Mouse (Mus musculus): ENCODE data around the gene Casz1. TPM values are rescaled to one million over a fixed set of nuclear protein-coding genes. Genes with fewer than 3 reads are reported as not detected.
A peak's percentile ranks its signal among the peaks of the same experiment; 100 is the strongest.

Gene Casz1
- 15.1 and 19.9 TPM in 2 replicates for polyA plus RNA-seq (2014; fragmentation: Nextera tagmentation; extraction: Ambion mirVana)

DNA sequence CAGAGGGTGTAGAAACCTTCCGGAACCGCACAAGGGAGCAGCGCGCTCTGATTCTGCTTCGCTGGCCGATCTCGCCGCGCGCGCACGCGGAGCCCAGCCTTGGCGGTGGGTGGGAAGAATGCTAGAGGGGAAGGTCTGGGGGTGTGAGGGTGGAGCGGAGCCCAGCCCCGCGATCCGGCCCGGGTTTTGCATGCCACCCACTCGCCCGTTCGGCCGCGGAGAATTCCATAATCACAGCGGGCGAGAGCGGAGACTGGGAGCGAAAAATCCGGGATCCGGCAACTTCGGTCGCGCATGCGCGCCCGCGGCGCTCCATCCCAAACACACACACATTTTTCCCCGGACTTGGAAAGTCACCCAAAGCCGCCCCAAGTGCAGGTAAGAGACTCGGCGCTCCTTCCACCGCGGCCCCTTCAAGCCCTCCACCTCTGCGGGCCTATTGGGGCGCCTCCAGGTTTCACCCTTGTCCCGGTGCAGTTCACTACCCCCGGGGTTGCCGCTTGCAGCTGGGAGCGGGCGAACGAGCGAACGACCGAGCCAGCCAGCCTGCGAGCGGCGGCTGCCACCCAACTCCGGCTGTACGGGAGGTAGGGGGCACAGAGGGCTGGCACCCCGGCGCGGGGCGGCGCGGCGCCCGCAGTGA, at the start of gene Casz1:
TSS of gene Casz1 (plus strand) at position 293 of the 643 bp plus-strand sequence.
- Histone ChIP-seq H3K27me3 (ENCODE audit: control insufficient read depth, insufficient read depth, low read length) (peaks cover 15% of the 10 kb centered on the region), H3K4me3 (ENCODE audit: low read depth, low read length) (peak within 1 kb of the TSS; percentile 74), H3K9ac (ENCODE audit: low read depth, low read length) (peak within 1 kb of the TSS; percentile 83), H3K4me1 (ENCODE audit: control insufficient read depth, insufficient read depth, low read length) (peaks cover 13% of the 10 kb centered on the region), H3K27ac (ENCODE audit: low read depth, low read length) (peak within 1 kb of the TSS; percentile 91), H3K4me2 (peak within 1 kb of the TSS; percentile 88), H3K36me3 (ENCODE audit: control insufficient read depth, insufficient read depth, low read length) (no peaks in the 10 kb centered on the region), H3K9me3 (replicated peaks; ENCODE audit: control insufficient read depth, low read length) (no peaks in the 10 kb centered on the region)
- ATAC-seq (replicated peaks; ENCODE audit: insufficient number of reproducible peaks, low FRiP score, low TSS enrichment), result peak; percentile 70
- WGBS (ENCODE audit: insufficient replicate concordance), result under 1% methylated on average over 68 of the region's 68 CpGs

DNA sequence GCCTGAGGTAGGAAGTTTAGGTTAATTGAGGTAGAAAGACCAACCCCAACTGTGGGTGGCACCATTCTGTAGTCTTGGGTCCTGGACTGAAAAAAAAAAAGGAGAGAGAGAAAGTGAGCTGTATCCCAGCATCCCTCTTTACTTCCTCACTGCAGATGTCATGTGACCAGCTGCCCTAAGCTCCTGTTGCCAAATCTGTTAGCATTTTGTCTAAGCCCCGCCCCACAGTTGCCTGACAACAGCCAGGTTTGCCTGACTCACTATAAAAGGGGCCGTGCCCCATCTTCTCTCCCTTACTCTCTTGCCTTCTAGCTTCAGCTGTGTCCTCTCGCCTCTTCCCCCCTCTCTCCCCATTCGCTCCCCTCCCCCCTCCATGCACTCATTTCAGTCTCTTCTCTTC, 45.4 kb upstream of the Casz1 start:
- no peak overlapping the region for H3K27ac ChIP-seq (ENCODE audit: low read depth, low read length)
- ATAC-seq (replicated peaks; ENCODE audit: insufficient number of reproducible peaks, low FRiP score, low TSS enrichment), result no peak
- H3K36me3 ChIP-seq (ENCODE audit: control insufficient read depth, insufficient read depth, low read length), result no peaks in the 10 kb centered on the region
- H3K4me1 ChIP-seq (ENCODE audit: control insufficient read depth, insufficient read depth, low read length), result no peaks in the 10 kb centered on the region
- H3K9ac ChIP-seq (ENCODE audit: low read depth, low read length), result no peak overlapping the region
- no peak overlapping the region for H3K4me3 ChIP-seq (ENCODE audit: low read depth, low read length)
- H3K9me3 ChIP-seq (replicated peaks; ENCODE audit: control insufficient read depth, low read length), result no peaks in the 10 kb centered on the region
- 33% methylated on average over 4 of the region's 4 CpGs for WGBS (ENCODE audit: insufficient replicate concordance)
- no peaks in the 10 kb centered on the region for H3K27me3 ChIP-seq (ENCODE audit: control insufficient read depth, insufficient read depth, low read length)
- no peak overlapping the region for H3K4me2 ChIP-seq

DNA sequence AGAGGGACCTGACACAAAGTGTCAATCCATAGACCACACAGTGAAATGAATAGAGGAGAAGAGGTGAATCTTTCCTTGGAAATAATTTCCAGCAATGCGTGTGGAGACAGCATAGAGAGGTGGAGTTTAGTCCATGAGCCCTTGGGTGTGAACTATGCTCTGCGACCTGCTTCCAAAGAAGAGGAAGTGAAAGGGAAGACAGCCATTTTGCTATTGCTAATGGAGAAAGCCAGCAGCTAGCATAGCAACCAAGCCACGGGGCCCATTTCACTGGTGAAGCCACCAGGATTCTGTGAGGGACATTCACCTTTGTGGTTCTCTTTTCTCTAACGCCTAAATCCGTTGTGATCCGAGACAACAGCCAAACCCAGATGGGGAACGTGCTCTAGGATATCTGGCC, 44.1 kb upstream of the Casz1 start:
- Histone ChIP-seq H3K36me3 (ENCODE audit: control insufficient read depth, insufficient read depth, low read length) (no peaks in the 10 kb centered on the region), H3K4me1 (ENCODE audit: control insufficient read depth, insufficient read depth, low read length) (no peaks in the 10 kb centered on the region), H3K9me3 (replicated peaks; ENCODE audit: control insufficient read depth, low read length) (no peaks in the 10 kb centered on the region), H3K9ac (ENCODE audit: low read depth, low read length) (no peak overlapping the region), H3K4me2 (no peak overlapping the region), H3K27me3 (ENCODE audit: control insufficient read depth, insufficient read depth, low read length) (no peaks in the 10 kb centered on the region), H3K4me3 (ENCODE audit: low read depth, low read length) (no peak overlapping the region), H3K27ac (ENCODE audit: low read depth, low read length) (no peak overlapping the region)
- whole genome bisulfite sequencing (ENCODE audit: insufficient replicate concordance), result 83% methylated on average over 7 of the region's 7 CpGs
- no peak for ATAC-seq (replicated peaks; ENCODE audit: insufficient number of reproducible peaks, low FRiP score, low TSS enrichment)

- Histone ChIP-seq H3K27ac (ENCODE audit: low read depth, low read length) (no peak overlapping the region), H3K4me2 (no peak overlapping the region), H3K4me1 (ENCODE audit: control insufficient read depth, insufficient read depth, low read length) (peaks cover 19% of the 10 kb centered on the region), H3K9me3 (replicated peaks; ENCODE audit: control insufficient read depth, low read length) (no peaks in the 10 kb centered on the region), H3K27me3 (ENCODE audit: control insufficient read depth, insufficient read depth, low read length) (peaks cover 9% of the 10 kb centered on the region), H3K9ac (ENCODE audit: low read depth, low read length) (no peak overlapping the region), H3K36me3 (ENCODE audit: control insufficient read depth, insufficient read depth, low read length) (no peaks in the 10 kb centered on the region), H3K4me3 (ENCODE audit: low read depth, low read length) (no peak overlapping the region)
- WGBS (ENCODE audit: insufficient replicate concordance), result 76% methylated on average over 21 of the region's 21 CpGs
- no peak for ATAC-seq (replicated peaks; ENCODE audit: insufficient number of reproducible peaks, low FRiP score, low TSS enrichment)
These were observed 38.0 kb upstream of the Casz1 start for GRCm38 (mm10) chr4:148766021-148766775.

GRCm38 (mm10) chr4:148767655-148768305, 36.4 kb upstream of the Casz1 start:
- 39% methylated on average over 8 of the region's 8 CpGs for WGBS (ENCODE audit: insufficient replicate concordance)

GRCm38 (mm10) chr4:148768649-148769048, 35.6 kb upstream of the Casz1 start:
- no peak for ATAC-seq (replicated peaks; ENCODE audit: insufficient number of reproducible peaks, low FRiP score, low TSS enrichment)
- 75% methylated on average over 10 of the region's 10 CpGs for WGBS (ENCODE audit: insufficient replicate concordance)
- no peak overlapping the region for H3K27ac ChIP-seq (ENCODE audit: low read depth, low read length)
- peaks cover 15% of the 10 kb centered on the region for H3K27me3 ChIP-seq (ENCODE audit: control insufficient read depth, insufficient read depth, low read length)
- H3K4me2 ChIP-seq, result no peak overlapping the region
- no peaks in the 10 kb centered on the region for H3K36me3 ChIP-seq (ENCODE audit: control insufficient read depth, insufficient read depth, low read length)
- H3K4me1 ChIP-seq (ENCODE audit: control insufficient read depth, insufficient read depth, low read length), result peaks cover 23% of the 10 kb centered on the region
- no peak overlapping the region for H3K9ac ChIP-seq (ENCODE audit: low read depth, low read length)
- no peaks in the 10 kb centered on the region for H3K9me3 ChIP-seq (replicated peaks; ENCODE audit: control insufficient read depth, low read length)
- H3K4me3 ChIP-seq (ENCODE audit: low read depth, low read length), result no peak overlapping the region

More at GRCm38 (mm10) chr4:148767655-148768305, 36.4 kb upstream of the Casz1 start:
- H3K4me3 ChIP-seq (ENCODE audit: low read depth, low read length), result no peak overlapping the region
- H3K36me3 ChIP-seq (ENCODE audit: control insufficient read depth, insufficient read depth, low read length), result no peaks in the 10 kb centered on the region
- no peaks in the 10 kb centered on the region for H3K9me3 ChIP-seq (replicated peaks; ENCODE audit: control insufficient read depth, low read length)
- no peak overlapping the region for H3K27ac ChIP-seq (ENCODE audit: low read depth, low read length)
- H3K9ac ChIP-seq (ENCODE audit: low read depth, low read length), result no peak overlapping the region
- ATAC-seq (replicated peaks; ENCODE audit: insufficient number of reproducible peaks, low FRiP score, low TSS enrichment), result no peak
- H3K4me1 ChIP-seq (ENCODE audit: control insufficient read depth, insufficient read depth, low read length), result peaks cover 23% of the 10 kb centered on the region
- H3K4me2 ChIP-seq, result no peak overlapping the region
- peaks cover 14% of the 10 kb centered on the region for H3K27me3 ChIP-seq (ENCODE audit: control insufficient read depth, insufficient read depth, low read length)

DNA sequence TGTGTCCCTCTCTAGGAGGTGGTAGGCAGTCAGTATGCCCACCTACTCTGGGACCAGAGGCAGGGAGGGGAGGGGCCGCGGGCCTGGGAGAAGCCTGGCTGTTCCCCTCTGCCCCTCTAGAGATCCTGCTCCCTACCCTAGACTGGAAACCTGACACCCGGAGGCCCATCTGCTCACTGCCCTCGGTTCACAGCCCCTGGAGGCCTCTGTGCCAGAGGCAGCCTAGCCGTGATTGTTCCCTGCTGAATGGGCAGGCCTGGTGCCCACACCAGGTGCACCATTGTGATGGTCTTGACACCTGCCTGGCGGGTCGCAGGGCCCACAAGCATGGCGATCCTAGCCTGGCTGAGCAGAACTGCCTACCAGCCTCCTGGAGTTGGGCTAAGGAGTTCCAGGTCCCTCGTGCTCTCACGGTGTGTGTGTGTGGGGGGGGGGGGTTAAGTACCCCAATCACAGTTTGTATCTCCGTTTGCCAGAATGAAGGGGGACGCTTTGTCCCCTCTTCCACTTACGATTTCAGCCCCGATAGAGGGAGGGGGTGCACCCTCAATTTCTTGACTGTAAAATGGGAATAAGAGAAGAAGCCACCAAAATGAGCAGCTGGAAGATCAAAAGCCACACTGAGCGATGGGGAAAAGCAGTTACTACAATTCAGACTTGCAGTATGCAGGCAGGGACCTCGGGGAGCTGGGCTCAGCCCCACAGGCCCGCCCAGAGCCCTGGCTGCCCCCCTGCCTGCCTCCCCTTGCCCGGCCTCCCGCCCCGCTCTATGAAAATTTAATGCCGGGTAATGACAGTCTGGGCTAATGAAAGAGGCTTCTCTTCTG, 33.4 kb upstream of the Casz1 start:
- peak overlapping the region; percentile 36 for H3K4me2 ChIP-seq
- no peak overlapping the region for H3K27ac ChIP-seq (ENCODE audit: low read depth, low read length)
- H3K27me3 ChIP-seq (ENCODE audit: control insufficient read depth, insufficient read depth, low read length), result peaks cover 15% of the 10 kb centered on the region
- 0 out of 2 replicates have a peak, but pooled peaks have one; percentile 20 for ATAC-seq (replicated peaks; ENCODE audit: insufficient number of reproducible peaks, low FRiP score, low TSS enrichment)
- H3K4me3 ChIP-seq (ENCODE audit: low read depth, low read length), result no peak overlapping the region
- H3K9me3 ChIP-seq (replicated peaks; ENCODE audit: control insufficient read depth, low read length), result no peaks in the 10 kb centered on the region
- 12% methylated on average over 21 of the region's 21 CpGs for WGBS (ENCODE audit: insufficient replicate concordance)
- peaks cover 23% of the 10 kb centered on the region for H3K4me1 ChIP-seq (ENCODE audit: control insufficient read depth, insufficient read depth, low read length)
- H3K36me3 ChIP-seq (ENCODE audit: control insufficient read depth, insufficient read depth, low read length), result no peaks in the 10 kb centered on the region
- peak overlapping the region; percentile 39; the same call in 1 of the 2 replicates for H3K9ac ChIP-seq (ENCODE audit: low read depth, low read length)

GRCm38 (mm10) chr4:148771409-148771929, 32.8 kb upstream of the Casz1 start:
- no peak overlapping the region; the same call in 1 of the 2 replicates for H3K9ac ChIP-seq (ENCODE audit: low read depth, low read length)
- peaks cover 15% of the 10 kb centered on the region for H3K27me3 ChIP-seq (ENCODE audit: control insufficient read depth, insufficient read depth, low read length)
- no peak overlapping the region for H3K27ac ChIP-seq (ENCODE audit: low read depth, low read length)
- peaks cover 23% of the 10 kb centered on the region for H3K4me1 ChIP-seq (ENCODE audit: control insufficient read depth, insufficient read depth, low read length)
- H3K36me3 ChIP-seq (ENCODE audit: control insufficient read depth, insufficient read depth, low read length), result no peaks in the 10 kb centered on the region
- peak overlapping the region; percentile 36 for H3K4me2 ChIP-seq
- ATAC-seq (replicated peaks; ENCODE audit: insufficient number of reproducible peaks, low FRiP score, low TSS enrichment), result no peak
- H3K9me3 ChIP-seq (replicated peaks; ENCODE audit: control insufficient read depth, low read length), result no peaks in the 10 kb centered on the region
- 5% methylated on average over 14 of the region's 14 CpGs for WGBS (ENCODE audit: insufficient replicate concordance)
- no peak overlapping the region for H3K4me3 ChIP-seq (ENCODE audit: low read depth, low read length)

Data from heart, embryonic 11.5 days (tissue).